Mouse (Mus musculus): ENCODE measurements around the gene Large1. TPM values are rescaled to one million over a fixed set of nuclear protein-coding genes. Genes with fewer than 3 reads are reported as not detected.
A peak's percentile ranks its signal among the peaks of the same experiment; 100 is the strongest.

Gene Large1
- polyA plus RNA-seq, 2 experiments, result 15.0 to 20.6 TPM

DNA sequence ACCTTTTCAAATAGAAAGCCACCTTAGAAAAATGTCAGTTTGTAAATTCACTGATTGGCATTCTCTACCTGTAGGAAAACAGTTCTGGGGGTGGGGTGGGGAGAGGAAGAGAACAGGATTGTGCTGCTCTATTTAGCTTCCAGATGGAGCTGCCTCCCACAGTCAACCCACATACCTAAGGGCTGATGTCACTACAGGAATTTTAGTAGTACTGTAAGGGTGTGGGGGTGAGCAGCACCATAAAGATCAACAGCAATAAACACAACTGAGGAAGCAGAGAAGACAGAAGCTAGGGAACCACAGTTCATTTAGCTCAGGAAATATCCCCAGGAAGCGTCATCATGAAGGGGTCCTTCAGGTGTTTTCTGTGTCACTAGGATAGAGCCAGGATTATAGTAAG, 174.9 kb downstream of the Large1 start:
- 57% methylated on average over 1 of the region's 1 CpGs for WGBS
- TF ChIP-seq POLR2A (IDR thresholded peaks at IDR 0.05; ENCODE audit: borderline replicate concordance, extremely low read depth, insufficient read depth, insufficient read length), result no peak

GRCm38 (mm10) chr8:73172661-73173060, 180.7 kb downstream of the Large1 start:
- H3K27me3 ChIP-seq (ENCODE audit: control insufficient read depth, insufficient read depth, low read length), result no peaks in the 10 kb centered on the region
- no peak overlapping the region for H3K27ac ChIP-seq (replicated peaks; ENCODE audit: low read depth, low read length)
- H3K4me3 ChIP-seq (replicated peaks; ENCODE audit: low read length), result no peak overlapping the region
- DNase-seq (ENCODE audit: low spot score) (no peak), ATAC-seq (ENCODE audit: low FRiP score, low read depth) (no peak)
- no peaks in the 10 kb centered on the region for H3K9me3 ChIP-seq (ENCODE audit: control insufficient read depth, low read length)
- H3K36me3 ChIP-seq (ENCODE audit: control insufficient read depth, insufficient read depth, low read length), result no peaks in the 10 kb centered on the region
- no peak overlapping the region for H3K4me2 ChIP-seq (replicated peaks; ENCODE audit: low read depth, low read length, severe bottlenecking)
- H3K9ac ChIP-seq (ENCODE audit: low read depth, low read length, severe bottlenecking), result no peak overlapping the region
- no peaks in the 10 kb centered on the region for H3K4me1 ChIP-seq (ENCODE audit: control insufficient read depth, insufficient read depth, low read length)
- TF ChIP-seq POLR2A (IDR thresholded peaks at IDR 0.05; ENCODE audit: borderline replicate concordance, extremely low read depth, insufficient read depth, insufficient read length), result no peak

More for the DNA sequence above, 174.9 kb downstream of the Large1 start:
- Histone ChIP-seq H3K4me1 (ENCODE audit: control insufficient read depth, insufficient read depth, low read length) (peaks cover 10% of the 10 kb centered on the region), H3K36me3 (ENCODE audit: control insufficient read depth, insufficient read depth, low read length) (no peaks in the 10 kb centered on the region), H3K9me3 (ENCODE audit: control insufficient read depth, low read length) (no peaks in the 10 kb centered on the region), H3K27me3 (ENCODE audit: control insufficient read depth, insufficient read depth, low read length) (no peaks in the 10 kb centered on the region), H3K4me3 (replicated peaks; ENCODE audit: low read length) (no peak overlapping the region), H3K27ac (replicated peaks; ENCODE audit: low read depth, low read length) (no peak overlapping the region), H3K4me2 (replicated peaks; ENCODE audit: low read depth, low read length, severe bottlenecking) (no peak overlapping the region), H3K9ac (ENCODE audit: low read depth, low read length, severe bottlenecking) (no peak overlapping the region)
- peak; percentile 16 for DNase-seq (ENCODE audit: low spot score)
- peak; percentile 86 for ATAC-seq (ENCODE audit: low FRiP score, low read depth)

DNA sequence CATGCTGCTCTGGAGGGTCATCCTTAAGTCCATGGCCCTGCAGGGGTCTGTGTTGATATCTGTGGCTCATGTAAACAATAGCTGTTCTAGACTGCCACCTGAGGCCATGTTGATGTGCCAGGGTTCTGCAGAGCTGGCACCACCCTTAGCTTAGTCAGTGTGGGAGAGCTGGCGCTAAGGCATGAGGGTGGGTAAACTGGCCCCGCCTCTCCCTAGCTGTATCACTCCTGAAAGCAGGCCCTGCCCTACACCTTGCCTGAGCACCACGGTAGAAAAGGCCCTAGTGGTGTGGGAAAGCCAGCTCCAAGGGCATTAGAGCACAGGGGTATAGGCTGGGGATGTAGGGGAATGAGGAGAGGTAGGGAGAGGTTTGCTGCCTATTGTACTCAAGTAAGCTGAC, 191.3 kb downstream of the Large1 start:
- no peaks in the 10 kb centered on the region for H3K36me3 ChIP-seq (ENCODE audit: control insufficient read depth, insufficient read depth, low read length)
- DNase-seq (ENCODE audit: low spot score) (no peak), ATAC-seq (ENCODE audit: low FRiP score, low read depth) (no peak)
- H3K9ac ChIP-seq (ENCODE audit: low read depth, low read length, severe bottlenecking), result no peak overlapping the region
- no peaks in the 10 kb centered on the region for H3K9me3 ChIP-seq (ENCODE audit: control insufficient read depth, low read length)
- no peak overlapping the region for H3K27ac ChIP-seq (replicated peaks; ENCODE audit: low read depth, low read length)
- H3K4me1 ChIP-seq (ENCODE audit: control insufficient read depth, insufficient read depth, low read length), result no peaks in the 10 kb centered on the region
- H3K4me2 ChIP-seq (replicated peaks; ENCODE audit: low read depth, low read length, severe bottlenecking), result no peak overlapping the region
- no peak overlapping the region for H3K4me3 ChIP-seq (replicated peaks; ENCODE audit: low read length)
- no peak for TF ChIP-seq POLR2A (IDR thresholded peaks at IDR 0.05; ENCODE audit: borderline replicate concordance, extremely low read depth, insufficient read depth, insufficient read length)
- H3K27me3 ChIP-seq (ENCODE audit: control insufficient read depth, insufficient read depth, low read length), result no peaks in the 10 kb centered on the region
- WGBS, result 79% methylated on average over 3 of the region's 3 CpGs

GRCm38 (mm10) chr8:73161564-73161963, 191.8 kb downstream of the Large1 start:
- TF ChIP-seq POLR2A (IDR thresholded peaks at IDR 0.05; ENCODE audit: borderline replicate concordance, extremely low read depth, insufficient read depth, insufficient read length), result no peak
- H3K4me3 ChIP-seq (replicated peaks; ENCODE audit: low read length), result no peak overlapping the region
- no peaks in the 10 kb centered on the region for H3K36me3 ChIP-seq (ENCODE audit: control insufficient read depth, insufficient read depth, low read length)
- ATAC-seq (ENCODE audit: low FRiP score, low read depth) (no peak), DNase-seq (ENCODE audit: low spot score) (no peak)
- H3K27me3 ChIP-seq (ENCODE audit: control insufficient read depth, insufficient read depth, low read length), result no peaks in the 10 kb centered on the region
- no peak overlapping the region for H3K9ac ChIP-seq (ENCODE audit: low read depth, low read length, severe bottlenecking)
- no peak overlapping the region for H3K4me2 ChIP-seq (replicated peaks; ENCODE audit: low read depth, low read length, severe bottlenecking)
- H3K27ac ChIP-seq (replicated peaks; ENCODE audit: low read depth, low read length), result no peak overlapping the region
- 81% methylated on average over 1 of the region's 1 CpGs for WGBS
- no peaks in the 10 kb centered on the region for H3K9me3 ChIP-seq (ENCODE audit: control insufficient read depth, low read length)
- no peaks in the 10 kb centered on the region for H3K4me1 ChIP-seq (ENCODE audit: control insufficient read depth, insufficient read depth, low read length)

DNA sequence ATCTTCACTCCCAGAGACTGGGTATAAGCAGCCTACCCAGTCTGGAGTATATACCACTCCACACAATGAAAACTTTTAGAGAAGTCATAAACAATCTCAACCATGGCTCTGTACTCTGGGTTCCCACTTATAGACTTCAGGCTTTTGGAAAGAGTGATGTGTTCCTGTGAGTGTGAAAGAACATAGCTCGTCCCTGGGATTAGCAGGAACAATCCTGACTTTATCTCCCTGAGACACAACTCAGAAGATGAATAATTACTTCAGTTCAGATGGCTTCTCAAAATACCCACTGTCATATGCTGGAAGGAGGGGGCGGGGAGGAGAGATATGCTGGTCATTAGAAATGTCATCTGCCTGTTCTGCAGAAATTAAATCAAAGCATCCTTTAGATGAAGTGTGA, 192.4 kb downstream of the Large1 start:
- Histone ChIP-seq H3K9me3 (ENCODE audit: control insufficient read depth, low read length) (no peaks in the 10 kb centered on the region), H3K4me2 (replicated peaks; ENCODE audit: low read depth, low read length, severe bottlenecking) (no peak overlapping the region), H3K4me1 (ENCODE audit: control insufficient read depth, insufficient read depth, low read length) (no peaks in the 10 kb centered on the region), H3K4me3 (replicated peaks; ENCODE audit: low read length) (no peak overlapping the region), H3K36me3 (ENCODE audit: control insufficient read depth, insufficient read depth, low read length) (no peaks in the 10 kb centered on the region), H3K27ac (replicated peaks; ENCODE audit: low read depth, low read length) (no peak overlapping the region), H3K9ac (ENCODE audit: low read depth, low read length, severe bottlenecking) (no peak overlapping the region), H3K27me3 (ENCODE audit: control insufficient read depth, insufficient read depth, low read length) (no peaks in the 10 kb centered on the region)
- 87% methylated on average over 2 of the region's 2 CpGs for WGBS
- ATAC-seq (ENCODE audit: low FRiP score, low read depth) (no peak), DNase-seq (ENCODE audit: low spot score) (no peak)
- TF ChIP-seq POLR2A (IDR thresholded peaks at IDR 0.05; ENCODE audit: borderline replicate concordance, extremely low read depth, insufficient read depth, insufficient read length), result no peak

- Histone ChIP-seq H3K27ac (replicated peaks; ENCODE audit: low read depth, low read length) (no peak overlapping the region), H3K9me3 (ENCODE audit: control insufficient read depth, low read length) (no peaks in the 10 kb centered on the region), H3K27me3 (ENCODE audit: control insufficient read depth, insufficient read depth, low read length) (no peaks in the 10 kb centered on the region), H3K4me3 (replicated peaks; ENCODE audit: low read length) (no peak overlapping the region), H3K4me1 (ENCODE audit: control insufficient read depth, insufficient read depth, low read length) (no peaks in the 10 kb centered on the region), H3K4me2 (replicated peaks; ENCODE audit: low read depth, low read length, severe bottlenecking) (no peak overlapping the region), H3K9ac (ENCODE audit: low read depth, low read length, severe bottlenecking) (no peak overlapping the region), H3K36me3 (ENCODE audit: control insufficient read depth, insufficient read depth, low read length) (no peaks in the 10 kb centered on the region)
- ATAC-seq (ENCODE audit: low FRiP score, low read depth) (no peak), DNase-seq (ENCODE audit: low spot score) (no peak)
- WGBS, result 87% methylated on average over 3 of the region's 3 CpGs
- no peak for TF ChIP-seq POLR2A (IDR thresholded peaks at IDR 0.05; ENCODE audit: borderline replicate concordance, extremely low read depth, insufficient read depth, insufficient read length)
Observed at GRCm38 (mm10) chr8:73147236-73147635, 206.1 kb downstream of the Large1 start.

Measured in limb, embryonic 14.5 days (tissue).